Mouse (Mus musculus): ENCODE data around the gene Smim8. TPM values are rescaled to one million over a fixed set of nuclear protein-coding genes. Genes with fewer than 3 reads are reported as not detected.

Gene Smim8
- total RNA-seq, 4 experiments from 2014 or later, result 25.1 to 31.3 (median 28.3) TPM

DNA sequence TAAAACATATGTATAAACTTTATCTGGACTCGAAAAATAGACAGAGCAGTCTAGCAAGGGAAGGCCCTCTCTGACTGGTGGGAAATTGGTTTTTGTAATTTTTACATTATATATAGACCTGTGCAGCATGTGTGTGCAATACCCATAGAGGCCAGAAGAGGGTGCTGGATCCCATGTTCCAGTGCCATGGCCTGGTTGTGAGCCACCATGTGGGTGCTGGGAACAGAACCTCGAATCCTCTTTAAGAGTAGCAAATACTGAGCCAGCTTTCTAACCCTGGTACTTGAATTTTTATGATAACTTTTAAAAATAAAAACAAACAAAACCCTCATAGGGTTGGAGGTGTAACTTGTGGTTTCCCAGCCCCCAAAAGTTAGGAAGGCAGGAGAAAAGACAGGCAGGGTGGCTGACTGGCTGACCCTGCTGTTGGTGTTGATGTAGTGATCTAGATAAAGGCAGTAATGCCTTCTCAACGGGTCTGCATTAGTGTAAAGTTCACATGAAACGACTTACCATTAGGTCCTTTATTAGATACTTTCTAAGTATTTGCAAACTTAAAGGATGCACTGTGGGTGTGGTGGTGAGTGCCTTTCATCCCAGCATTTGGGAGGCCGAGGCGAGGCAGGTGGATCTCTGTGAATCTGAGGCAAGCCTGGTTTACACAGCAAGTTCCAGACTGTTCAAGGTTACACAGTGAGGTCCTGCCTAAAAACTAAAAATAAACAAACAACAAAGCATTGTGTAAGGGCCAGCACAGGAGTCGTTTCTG, 57.9 kb downstream of the Smim8 start:
- DNase-seq (ENCODE audit: low spot score in 2 of 2), result no peak

DNA sequence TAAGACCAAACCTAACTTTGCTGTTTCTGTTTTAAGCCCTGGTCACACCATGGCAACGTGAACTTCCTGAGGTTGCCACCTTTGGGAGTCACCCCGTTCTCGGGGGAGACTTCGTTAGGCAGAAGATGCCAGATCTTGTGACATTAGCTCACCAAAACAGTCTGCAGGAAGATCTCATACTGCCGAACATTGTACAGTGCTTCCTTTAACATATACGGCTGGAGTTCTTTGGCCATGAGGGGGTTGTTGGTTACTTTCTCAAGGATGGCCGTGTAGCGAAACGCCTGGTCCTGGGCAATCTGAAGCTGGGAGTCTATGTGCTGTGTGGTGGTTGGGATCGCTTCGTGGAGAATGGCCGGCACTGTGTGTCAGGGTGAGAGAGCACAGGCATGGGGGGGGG, 58.8 kb downstream of the Smim8 start:
- no peak for DNase-seq (ENCODE audit: low spot score in 2 of 2)

Other genes starting within 250 kb of the Smim8 start
- gene Akirin2, start 227.5 kb downstream of the Smim8 start, total RNA-seq (2022), result 10 to 100 TPM; 40.6 to 50.8 (median 44.0) TPM
- gene Orc3, start 163.5 kb downstream of the Smim8 start, total RNA-seq (2022), result 10 to 100 TPM; 38.1 to 45.3 (median 38.7) TPM
- 10 to 100 TPM; 15.2 to 19.2 (median 18.0) TPM for gene Rars2, start 163.5 kb downstream of the Smim8 start, total RNA-seq (2022)
- gene Slc35a1, start 91.0 kb downstream of the Smim8 start, total RNA-seq (2022), result 10 to 100 TPM; 11.5 to 14.0 (median 13.7) TPM
- not detected for gene Cfap206, start 48.2 kb downstream of the Smim8 start, total RNA-seq (2022)
- not detected for gene Gm136, start 22.2 kb downstream of the Smim8 start, total RNA-seq (2022)
- 1 to 10 TPM; 8.3 to 9.6 (median 9.4) TPM for gene Zfp292, start 104.5 kb upstream of the Smim8 start, total RNA-seq (2022)
- gene Cga, start 115.4 kb upstream of the Smim8 start, total RNA-seq (2022), result not detected